Mouse (Mus musculus) liver, adult (tissue): ENCODE data around the gene Erbb3.

Experiments
- GATA4 ChIP-seq: IDR thresholded peaks from 2 replicates; pipeline ENCODE4 v1.6.1; 2014; ENCODE audit warnings: mild to moderate bottlenecking, low read length; ENCODE audit not compliant: insufficient replicate concordance

The Erbb3 gene

GRCm38 (mm10) chr10:128589464-128590192, at the start of gene Erbb3:
Gene Erbb3 (minus strand): TSS chr10:128589652.
- no peak for TF ChIP-seq GATA4

- no peak for TF ChIP-seq GATA4
These were observed 47.6 kb upstream of the Erbb3 start for GRCm38 (mm10) chr10:128637011-128637410.

- no peak for TF ChIP-seq GATA4
These were observed 47.1 kb upstream of the Erbb3 start for GRCm38 (mm10) chr10:128636561-128636960.

GRCm38 (mm10) chr10:128635697-128636096, 46.2 kb upstream of the Erbb3 start:
- TF ChIP-seq GATA4, result no peak

- TF ChIP-seq GATA4, result no peak
These were observed 42.1 kb upstream of the Erbb3 start for GRCm38 (mm10) chr10:128631571-128631970.

- TF ChIP-seq GATA4, result no peak
These were observed 40.3 kb upstream of the Erbb3 start for GRCm38 (mm10) chr10:128629746-128630145.

GRCm38 (mm10) chr10:128627398-128628317, 38.2 kb upstream of the Erbb3 start:
- no peak for TF ChIP-seq GATA4

GRCm38 (mm10) chr10:128626311-128627310, 37.2 kb upstream of the Erbb3 start, which contains the start of gene Rps26:
Gene Rps26 (minus strand): TSS chr10:128626747.
- TF ChIP-seq GATA4, result 0 out of 2 replicates have a peak, but pooled peaks have one; percentile 28

- no peak for TF ChIP-seq GATA4
These were observed 35.9 kb upstream of the Erbb3 start for GRCm38 (mm10) chr10:128625287-128625894.

- TF ChIP-seq GATA4, result no peak
These were observed 33.2 kb upstream of the Erbb3 start for GRCm38 (mm10) chr10:128622702-128623101.

GRCm38 (mm10) chr10:128621986-128622520, 32.6 kb upstream of the Erbb3 start:
- no peak for TF ChIP-seq GATA4

- TF ChIP-seq GATA4, result no peak
These were observed 30.8 kb upstream of the Erbb3 start for GRCm38 (mm10) chr10:128620241-128620640.

- TF ChIP-seq GATA4, result no peak
These were observed 29.1 kb upstream of the Erbb3 start for GRCm38 (mm10) chr10:128618570-128618969.

- TF ChIP-seq GATA4, result no peak
These were observed 25.5 kb upstream of the Erbb3 start for GRCm38 (mm10) chr10:128614934-128615333.
